ENCODE assay signal across 22 mouse cellular contexts in genomic region chr11:6504226-6504625, GRCm38 (mm10). TPM values are rescaled to one million over a fixed set of nuclear protein-coding genes. Genes with fewer than 3 reads are reported as not detected.
DNase-seq lines count a peak whose midpoint lies in the region; ATAC-seq and TF ChIP-seq lines count a peak whose summit lies in the region.
"Had no signal": no experiment of that assay in that cellular context is flagged by ENCODE, and none has a peak within 500 bp of the region (broad histone marks: within the 10 kb centered on the region; RNA-seq: fewer than 3 reads in every experiment).

No protein-coding gene starts in this region.

- ATAC-seq in lung, embryonic 16.5 days (ENCODE audit: low read depth): no peak; the same call in 1 of the 2 replicates
- peak; percentile 28 for ATAC-seq in intestine, postnatal 0 days
- ATAC-seq: forebrain, embryonic 14.5 days; hindbrain, embryonic 16.5 days had no signal

- no peaks in the 10 kb centered on the region for H3K27me3 ChIP-seq in lung, embryonic 16.5 days (ENCODE audit: control insufficient read depth, insufficient read depth, low read depth, low read length)
- no peaks in the 10 kb centered on the region for H3K27me3 ChIP-seq in intestine, postnatal 0 days (replicated peaks; ENCODE audit: control insufficient read depth, insufficient read depth, low read length)
- H3K27me3 ChIP-seq: embryonic facial prominence, embryonic 15.5 days; limb, embryonic 13.5 days; liver, embryonic 13.5 days; midbrain, embryonic 12.5 days had no signal

- no peaks in the 10 kb centered on the region for H3K9me3 ChIP-seq in lung, embryonic 16.5 days (ENCODE audit: control insufficient read depth, low read length)
- H3K9me3 ChIP-seq in intestine, postnatal 0 days (ENCODE audit: control insufficient read depth): no peaks in the 10 kb centered on the region
- H3K9me3 ChIP-seq: embryonic facial prominence, embryonic 15.5 days; limb, embryonic 13.5 days; liver, embryonic 13.5 days; midbrain, embryonic 12.5 days had no signal

- no peak overlapping the region for H3K4me2 ChIP-seq in lung, embryonic 16.5 days (ENCODE audit: low read depth, low read length)
- H3K4me2 ChIP-seq in intestine, postnatal 0 days (replicated peaks; ENCODE audit: low read depth): peak overlapping the region; percentile 18; the same call in 1 of the 2 replicates
- H3K4me2 ChIP-seq: embryonic facial prominence, embryonic 15.5 days; heart, embryonic 11.5 days; limb, embryonic 13.5 days; liver, embryonic 13.5 days; midbrain, embryonic 12.5 days had no signal

- H3K4me3 ChIP-seq in lung, embryonic 16.5 days (ENCODE audit: low read length): no peak overlapping the region
- no peak overlapping the region for H3K4me3 ChIP-seq in intestine, postnatal 0 days (ENCODE audit: low read depth, low read length)
- H3K4me3 ChIP-seq: embryonic facial prominence, embryonic 15.5 days; gastrocnemius, adult 2 months; limb, embryonic 13.5 days; liver, embryonic 13.5 days; midbrain, embryonic 12.5 days had no signal

- no peak for DNase-seq in lung, postnatal 10 days
- peak; percentile 80 to 89 for DNase-seq in cerebellum, adult 18-20 months
- DNase-seq in cerebellum, postnatal 14 days: peak; percentile 47 to 71
- DNase-seq in layer of hippocampus, postnatal 14 days (ENCODE audit: low spot score in 2 of 2): no peak
- no peak for DNase-seq in MN1 (ENCODE audit: low spot score)
- DNase-seq in kidney, postnatal 4 days: no peak
- DNase-seq: adrenal gland, postnatal 25 days; B cell, adult 2 months; gastrocnemius, adult 2 months; kidney, adult 2 months; liver, embryonic 13.5 days; lung, postnatal 14 days; right cerebral cortex, postnatal 25 days had no signal

- no peaks in the 10 kb centered on the region for H3K36me3 ChIP-seq in lung, embryonic 16.5 days (ENCODE audit: control insufficient read depth, insufficient read depth, low read length)
- no peaks in the 10 kb centered on the region for H3K36me3 ChIP-seq in intestine, postnatal 0 days (ENCODE audit: control insufficient read depth, insufficient read depth)
- H3K36me3 ChIP-seq: embryonic facial prominence, embryonic 15.5 days; limb, embryonic 13.5 days; liver, embryonic 13.5 days; midbrain, embryonic 12.5 days had no signal

- TF ChIP-seq CTCF in intestine, postnatal 0 days (IDR thresholded peaks at IDR 0.05; ENCODE audit: low read depth): no peak

- H3K4me1 ChIP-seq in lung, embryonic 16.5 days (replicated peaks; ENCODE audit: control insufficient read depth, insufficient read depth, low read length): no peaks in the 10 kb centered on the region
- 0 out of 2 replicates have a peak, but pooled peaks cover 5% of the 10 kb centered on the region for H3K4me1 ChIP-seq in intestine, postnatal 0 days (replicated peaks; ENCODE audit: control insufficient read depth, insufficient read depth, low read length)
- H3K4me1 ChIP-seq: embryonic facial prominence, embryonic 15.5 days; limb, embryonic 13.5 days; midbrain, embryonic 12.5 days had no signal

- H3K9ac ChIP-seq in lung, embryonic 16.5 days (ENCODE audit: low read length): no peak overlapping the region
- no peak overlapping the region for H3K9ac ChIP-seq in intestine, postnatal 0 days (ENCODE audit: low read depth, low read length)
- H3K9ac ChIP-seq: embryonic facial prominence, embryonic 15.5 days; limb, embryonic 13.5 days; liver, embryonic 13.5 days; midbrain, embryonic 12.5 days had no signal

- 63% methylated on average over 3 of the region's 3 CpGs for WGBS in lung, embryonic 16.5 days
- WGBS in intestine, postnatal 0 days: 51% methylated on average over 3 of the region's 3 CpGs

- H3K27ac ChIP-seq in lung, embryonic 16.5 days (ENCODE audit: low read length): peak overlapping the region; percentile 62
- peak overlapping the region; percentile 54 for H3K27ac ChIP-seq in intestine, postnatal 0 days (ENCODE audit: low read depth, low read length)
- H3K27ac ChIP-seq: embryonic facial prominence, embryonic 15.5 days; gastrocnemius, adult 2 months; kidney, postnatal 0 days; limb, embryonic 13.5 days; liver, embryonic 13.5 days; midbrain, embryonic 12.5 days had no signal

RNA-seq across cellular contexts. Expression of gene Myo1g, which starts 16.5 kb away (rescaled TPM):
- polyA plus RNA-seq in lung, embryonic 16.5 days (2015; fragmentation: Nextera tagmentation; extraction: Ambion mirVana): 3.8 and 5.0 TPM in 2 replicates
- 0.87 and 0.95 TPM in 2 replicates for polyA plus RNA-seq in intestine, postnatal 0 days (2015; fragmentation: Nextera tagmentation; extraction: Ambion mirVana)
- total RNA-seq in layer of hippocampus, postnatal 14 days (2021): under 1 TPM; 0.48 to 0.74 TPM

RNA-seq across cellular contexts. Expression of gene Purb, which starts 28.5 kb away (rescaled TPM):
- 31.2 and 32.6 TPM in 2 replicates for polyA plus RNA-seq in lung, embryonic 16.5 days (2015; fragmentation: Nextera tagmentation; extraction: Ambion mirVana)
- polyA plus RNA-seq in intestine, postnatal 0 days (2015; fragmentation: Nextera tagmentation; extraction: Ambion mirVana): 21.6 and 25.1 TPM in 2 replicates
- 100 to 1,000 TPM; 258 to 283 TPM for total RNA-seq in layer of hippocampus, postnatal 14 days (2021)

RNA-seq across cellular contexts. Expression of gene Ccm2, which starts 42.5 kb away (rescaled TPM):
- 79.1 and 79.3 TPM in 2 replicates for polyA plus RNA-seq in lung, embryonic 16.5 days (2015; fragmentation: Nextera tagmentation; extraction: Ambion mirVana)
- polyA plus RNA-seq in intestine, postnatal 0 days (2015; fragmentation: Nextera tagmentation; extraction: Ambion mirVana): 37.2 and 39.6 TPM in 2 replicates
- 10 to 100 TPM; 51.8 to 54.5 TPM for total RNA-seq in layer of hippocampus, postnatal 14 days (2021)

RNA-seq across cellular contexts. Expression of gene H2afv, which starts 60.0 kb away (rescaled TPM):
- polyA plus RNA-seq in lung, embryonic 16.5 days (2015; fragmentation: Nextera tagmentation; extraction: Ambion mirVana): 581 and 621 TPM in 2 replicates
- polyA plus RNA-seq in intestine, postnatal 0 days (2015; fragmentation: Nextera tagmentation; extraction: Ambion mirVana): 343 and 346 TPM in 2 replicates
- 10 to 100 TPM; 39.7 to 40.2 TPM for total RNA-seq in layer of hippocampus, postnatal 14 days (2021)

Comparison
In these comparisons a context has a peak if more than half of its experiments do, and no peak if none do; other contexts are left out.
1. DNase-seq: peak in cerebellum, adult 18-20 months (2 of 2) and cerebellum, postnatal 14 days (2 of 2); none in lung, postnatal 10 days (single experiment), layer of hippocampus, postnatal 14 days (0 of 2), MN1 (single experiment) and kidney, postnatal 4 days (0 of 2).